Mouse (Mus musculus) right cerebral cortex, postnatal 25 days (tissue): ENCODE results near the gene Insr.
A peak's percentile ranks its signal among the peaks of the same experiment; 100 is the strongest.
"Not testable (repeated sequence)": the region's sequence is repeated elsewhere in the genome, so short reads cannot be mapped to it uniquely, and the experiment has no call there.

Source experiments
- DNase-seq: peaks from one replicate; pipeline ENCODE4 v3.0.0; 2022

Gene Insr

DNA sequence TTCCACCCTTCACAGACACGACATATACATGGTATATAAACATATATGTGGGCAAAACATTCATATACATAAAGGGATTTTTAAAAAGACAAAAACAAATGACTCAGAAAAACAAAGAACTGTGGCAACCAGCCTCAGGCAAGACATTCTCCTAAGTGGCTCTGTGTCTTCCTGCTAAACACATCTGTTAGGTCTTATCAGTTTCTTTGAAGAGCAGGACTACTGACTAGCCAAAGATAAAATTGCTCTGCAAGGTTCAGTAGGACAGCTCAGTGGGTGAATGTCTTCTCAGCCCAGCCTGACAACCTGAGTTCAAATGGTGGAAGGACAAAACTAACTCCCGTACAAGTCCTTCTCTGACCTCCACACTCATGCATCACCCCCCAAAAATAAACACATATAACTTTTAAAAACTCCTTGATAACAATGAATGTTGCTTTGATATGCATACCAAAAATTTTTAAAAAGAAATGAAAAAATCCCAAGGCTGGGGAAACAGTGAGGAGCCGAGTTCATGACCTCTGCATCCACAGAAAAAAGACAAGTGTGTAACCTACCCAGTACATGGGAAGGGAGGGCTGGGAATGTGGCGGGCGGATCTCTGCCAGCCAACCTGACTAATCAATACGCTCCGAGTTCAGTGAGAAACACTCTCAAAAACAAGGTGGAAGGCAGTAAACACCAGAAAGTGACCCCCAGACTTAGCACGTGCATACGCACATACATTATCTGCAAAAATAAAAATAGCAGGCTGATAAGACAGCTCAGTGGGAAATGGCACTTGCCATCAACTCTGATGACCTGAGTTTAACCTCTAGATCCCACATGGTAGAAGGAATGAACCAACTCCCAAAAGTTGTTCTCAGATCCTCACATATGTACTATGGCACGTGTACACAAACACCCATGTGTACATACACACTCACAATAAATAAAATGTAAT is 49.0 kb downstream of the Insr start:
- DNase-seq: no peak

DNA sequence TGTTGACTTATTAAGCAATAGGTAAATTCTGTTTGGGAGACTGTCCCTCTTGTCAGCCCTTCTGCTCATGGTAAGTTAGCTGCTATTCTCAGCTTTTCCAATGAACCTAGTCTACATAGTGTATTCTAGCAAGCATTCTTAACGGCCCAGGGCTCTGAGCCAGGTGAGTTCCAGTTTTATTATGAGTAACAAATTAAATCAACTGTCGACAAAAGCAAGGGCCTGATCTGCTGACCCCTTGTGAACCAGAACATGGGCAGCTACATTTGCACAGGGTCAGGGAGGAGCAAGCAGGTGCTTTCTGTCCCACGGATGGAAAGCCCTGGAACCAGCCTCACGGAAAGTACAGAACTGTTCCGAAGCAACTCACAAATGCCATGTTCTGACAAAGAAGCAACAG is 52.0 kb downstream of the Insr start:
- no peak for DNase-seq

DNA sequence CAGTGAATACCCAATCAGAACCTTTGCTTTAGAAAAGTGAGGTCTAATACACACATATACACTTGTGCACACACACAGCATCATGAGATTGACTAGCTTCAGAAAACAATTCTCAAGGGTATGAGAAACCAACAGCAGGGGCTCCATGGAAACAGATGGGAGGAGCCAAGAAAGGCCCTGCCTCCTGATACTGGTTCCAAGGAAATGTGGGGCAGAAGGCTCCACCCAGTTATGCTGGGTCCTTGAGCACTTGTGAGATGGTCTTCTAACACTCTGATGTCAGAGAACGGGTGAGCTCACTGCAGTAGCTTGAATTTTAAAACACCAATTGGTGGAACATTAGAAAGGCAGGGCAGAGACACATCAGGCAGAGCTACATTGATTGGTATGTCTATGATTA is 53.7 kb downstream of the Insr start:
- DNase-seq: no peak

DNA sequence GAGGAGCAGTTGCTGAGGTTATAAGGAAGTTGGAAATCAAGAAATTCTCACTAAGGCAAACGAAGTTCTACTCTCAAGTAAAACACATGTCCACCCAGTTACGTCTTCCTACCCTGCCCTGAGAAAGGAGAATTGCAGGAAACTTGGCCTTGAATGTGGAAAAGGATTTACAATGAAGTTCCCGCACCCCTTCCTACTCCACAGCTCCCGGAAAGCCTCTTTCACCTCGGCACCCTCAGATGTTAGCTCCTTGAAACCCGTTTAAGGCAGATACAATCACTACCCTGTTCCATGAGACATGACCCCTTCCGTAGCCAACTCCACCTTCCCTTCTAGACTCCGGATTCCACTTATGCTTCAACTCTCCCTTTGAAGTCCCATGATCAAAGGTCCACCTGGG is 54.2 kb downstream of the Insr start:
- no peak for DNase-seq

DNA sequence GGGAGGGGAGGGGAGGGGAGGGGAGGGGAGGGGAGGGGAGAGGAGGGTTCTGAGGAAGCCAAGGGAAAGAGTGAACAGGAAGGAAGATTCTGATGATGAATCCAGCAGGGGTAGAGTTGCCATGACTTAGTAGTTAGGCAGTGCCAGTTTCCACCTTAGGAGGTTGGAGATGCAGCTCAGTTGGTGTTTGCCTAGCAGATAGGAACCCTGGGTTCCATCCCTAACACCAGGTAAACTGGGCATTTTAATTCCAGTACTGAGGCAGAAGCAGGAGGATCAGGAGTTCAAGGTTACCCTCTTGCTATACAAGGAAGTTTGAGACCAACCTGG is 56.8 kb downstream of the Insr start:
- DNase-seq: no peak

DNA sequence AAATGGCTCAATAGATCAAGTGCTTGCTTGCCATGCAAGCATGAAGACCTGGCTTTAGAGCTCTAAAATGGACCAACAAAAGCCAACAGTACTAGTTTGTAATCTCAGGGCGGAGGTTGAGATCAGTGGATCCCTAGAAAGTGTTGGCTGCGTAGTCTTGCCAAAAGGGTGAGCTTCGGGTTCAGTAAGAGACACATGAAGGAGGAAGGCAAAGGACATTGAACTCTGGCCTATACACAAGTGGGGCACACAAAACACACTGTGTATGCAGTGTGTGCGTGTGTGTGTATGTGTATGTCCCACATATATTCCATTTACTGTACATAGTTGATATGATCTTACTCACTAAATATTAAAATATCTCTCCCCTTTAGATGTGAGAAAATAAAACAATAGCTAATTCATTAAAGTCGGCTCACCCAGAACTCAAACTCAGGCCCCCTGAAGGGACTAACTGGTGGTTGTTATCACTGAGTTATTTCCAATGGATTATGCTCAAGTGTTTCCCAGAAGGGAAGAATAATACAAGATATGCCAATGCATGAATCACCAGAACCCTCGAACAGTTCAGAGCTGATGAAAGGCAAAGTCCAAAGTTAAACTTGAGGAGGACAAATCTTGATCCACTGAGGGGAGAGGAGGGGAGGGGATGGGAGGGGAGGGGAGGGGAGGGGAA is 57.3 kb downstream of the Insr start:
- no peak for DNase-seq

DNA sequence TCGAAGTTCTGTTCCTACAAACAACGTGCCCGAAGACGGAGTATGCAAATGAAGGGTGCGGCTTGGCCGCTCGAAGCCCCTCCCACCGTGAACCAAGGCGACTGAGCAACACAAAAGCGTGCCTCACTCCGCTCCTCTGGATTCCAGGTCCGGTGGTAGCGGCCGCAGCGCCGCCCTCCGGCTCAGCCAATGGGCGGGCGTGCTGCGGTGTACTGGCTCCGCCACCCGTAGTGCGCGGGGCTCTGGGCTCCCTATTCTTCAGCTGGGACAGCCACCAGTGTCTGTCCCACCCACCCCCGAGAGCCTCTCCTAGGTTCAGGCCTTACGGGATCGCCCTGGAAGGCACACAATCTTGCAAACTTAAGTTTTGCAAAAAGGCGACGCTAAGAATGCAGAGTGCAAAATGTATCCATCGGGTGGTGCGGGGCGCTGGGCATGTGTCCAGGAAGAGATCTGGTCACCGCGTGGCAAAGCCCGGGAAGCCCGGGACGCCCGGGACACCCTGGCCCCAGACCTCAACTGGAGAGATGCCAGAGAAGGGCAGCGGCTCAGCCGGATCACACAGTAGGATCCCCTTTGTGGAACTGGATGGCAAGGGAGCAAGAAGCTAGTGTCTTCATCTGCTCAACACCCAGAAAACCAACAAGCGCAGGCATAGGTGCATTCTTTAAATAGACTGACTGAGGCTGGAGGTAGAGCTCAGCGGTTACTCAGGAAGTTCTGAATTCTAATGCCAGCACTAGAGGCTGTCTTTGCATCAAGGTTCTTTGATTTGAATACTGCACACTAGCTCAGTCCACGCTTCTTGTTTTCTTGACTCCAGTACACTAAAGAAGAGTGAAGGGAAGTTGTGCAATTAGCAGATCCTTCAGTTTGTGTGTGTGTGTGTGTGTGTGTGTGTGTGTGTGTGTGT is 58.1 kb downstream of the Insr start:
- peak; percentile 85 for DNase-seq

DNA sequence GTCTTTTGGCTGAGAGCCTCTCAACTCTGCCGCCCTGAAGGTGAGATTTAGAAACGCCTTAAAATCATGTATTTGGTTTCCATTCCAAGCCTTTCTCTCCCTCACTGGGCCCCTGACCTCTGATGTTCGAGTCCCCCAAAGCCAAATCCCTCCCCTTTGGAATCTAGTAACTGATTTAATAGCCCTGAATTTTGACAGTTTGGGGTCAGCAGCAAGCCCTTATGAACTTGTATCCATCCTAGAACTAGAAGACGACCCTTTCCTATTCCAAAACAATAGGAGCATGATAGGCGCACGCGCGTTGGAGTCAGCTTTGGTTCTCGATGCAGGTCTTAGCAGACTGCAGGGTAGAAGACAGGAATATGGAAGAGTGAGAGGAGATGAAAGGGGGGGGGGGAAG is 58.9 kb downstream of the Insr start:
- DNase-seq: no peak

DNA sequence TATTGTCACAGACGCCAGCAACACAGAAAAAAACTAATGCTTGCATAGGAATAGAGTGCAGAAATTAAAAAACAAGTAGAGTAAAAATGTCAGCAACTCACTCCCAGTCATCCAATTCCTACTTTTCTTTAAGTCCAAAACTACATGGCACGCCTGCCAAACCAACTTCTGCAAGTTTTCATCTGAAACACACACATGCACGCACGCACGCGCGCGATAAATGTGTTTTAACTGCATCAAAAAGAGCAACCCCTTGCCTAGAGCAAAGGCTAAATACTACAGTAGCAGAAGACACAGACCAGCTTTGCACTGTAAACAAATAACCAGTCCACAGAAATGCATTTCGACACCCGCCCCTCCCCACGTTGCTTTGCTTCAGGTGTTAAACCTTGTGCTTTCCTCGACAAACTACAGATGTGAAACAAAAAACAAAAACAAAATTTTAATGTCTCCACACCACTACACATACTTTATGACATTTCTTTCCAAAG is 59.5 kb downstream of the Insr start:
- DNase-seq: no peak

DNA sequence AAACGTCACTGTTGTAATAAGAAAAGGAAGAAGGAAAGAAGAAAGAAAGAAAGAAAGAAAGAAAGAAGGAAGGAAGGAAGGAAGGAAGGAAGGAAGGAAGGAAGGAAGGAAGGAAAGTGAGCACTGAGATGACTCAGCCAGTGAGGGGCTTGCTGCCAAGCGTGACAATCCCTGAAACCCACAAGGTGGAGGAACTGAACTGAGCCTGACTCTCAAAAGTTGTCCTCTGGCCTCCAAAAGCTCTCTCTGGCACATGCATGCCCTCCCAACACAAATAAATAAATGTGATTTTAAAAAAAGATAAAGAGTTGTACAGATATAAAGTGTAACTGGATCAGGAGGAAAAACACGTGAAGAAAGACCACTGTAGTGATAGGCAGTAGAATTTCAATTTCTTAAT is 60.2 kb downstream of the Insr start:
- DNase-seq: no peak

DNA sequence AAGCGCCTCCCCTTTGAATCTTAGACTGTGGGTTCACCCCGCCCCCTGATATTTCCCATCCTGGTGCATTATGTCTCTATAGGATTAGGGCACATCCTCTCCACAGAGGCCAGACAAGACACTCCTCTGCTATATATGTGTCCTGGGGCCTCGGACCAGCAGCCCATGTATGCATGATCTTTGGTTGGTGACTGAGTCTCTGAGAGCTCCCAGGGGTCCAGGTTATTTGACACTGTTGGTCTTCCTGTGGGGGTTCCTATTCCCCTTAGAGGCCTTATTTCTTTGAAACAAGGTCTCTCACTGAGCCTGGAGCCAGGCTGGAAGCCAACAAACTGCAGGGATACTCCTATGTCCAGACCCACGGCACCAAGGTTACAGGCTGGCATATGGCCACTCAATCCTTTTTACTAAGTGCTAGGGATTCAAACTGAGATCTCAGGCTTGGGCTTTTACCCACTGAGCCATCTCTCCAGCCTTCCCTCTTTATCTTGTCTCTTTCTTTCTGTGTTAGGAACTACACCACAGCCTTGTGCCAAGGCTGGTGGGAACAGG is 62.8 kb downstream of the Insr start:
- no peak for DNase-seq

DNA sequence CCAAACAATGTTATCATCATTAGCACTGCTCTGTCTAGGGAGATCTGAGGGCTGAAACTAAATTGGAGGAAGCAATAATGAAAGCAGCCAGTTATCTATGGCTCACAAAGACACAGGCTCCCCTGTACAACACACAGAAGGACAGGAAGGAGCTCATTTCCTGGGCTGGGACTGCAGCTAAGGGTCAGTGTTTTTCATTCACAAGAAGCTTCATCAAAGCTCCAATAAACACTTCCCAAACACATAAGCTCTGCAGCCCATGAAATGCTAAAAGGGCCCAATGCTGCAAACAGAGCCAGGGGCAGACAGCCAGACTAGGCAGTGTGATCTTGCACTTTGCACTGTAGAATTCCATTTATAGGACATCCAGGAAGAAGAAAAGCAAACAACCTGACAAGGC is 63.9 kb downstream of the Insr start:
- DNase-seq: no peak

DNA sequence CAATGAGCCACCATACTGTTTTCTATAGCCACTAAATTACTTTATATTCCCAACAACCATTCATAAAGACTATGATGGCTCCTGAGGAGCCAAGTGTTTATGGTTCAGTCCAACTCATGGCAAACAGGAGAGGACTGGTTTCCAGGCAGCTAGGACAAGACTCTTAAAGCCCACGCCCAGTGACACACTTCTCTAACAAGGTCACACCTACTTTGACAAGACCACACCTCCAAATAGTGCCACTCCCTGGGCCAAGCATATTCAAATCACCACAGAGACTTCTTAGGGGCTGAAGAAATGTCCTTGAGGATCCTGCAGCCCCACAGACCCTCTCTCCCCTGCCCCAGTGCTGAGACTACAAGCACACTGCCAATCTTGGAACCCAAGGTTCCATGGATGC is 64.8 kb downstream of the Insr start:
- DNase-seq: no peak

DNA sequence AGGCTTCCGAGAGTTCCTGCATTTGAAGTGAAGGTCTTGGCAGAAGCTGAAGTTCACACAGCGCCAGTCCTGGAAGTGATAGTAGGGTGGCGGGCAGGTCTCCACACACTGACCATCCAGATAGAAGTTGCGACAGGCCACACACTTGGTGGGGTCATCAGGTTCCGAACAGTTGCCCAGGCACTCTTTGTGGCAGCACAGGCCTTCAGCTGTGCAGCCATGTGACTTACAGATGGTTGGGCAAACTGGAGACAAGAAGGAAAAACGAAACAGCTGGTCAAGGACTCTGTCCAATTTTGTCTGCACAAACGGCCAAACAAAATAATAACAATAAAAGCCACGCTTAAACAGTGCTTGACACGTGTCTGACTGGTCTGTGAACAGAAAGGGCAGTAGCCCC is 68.0 kb downstream of the Insr start:
- no peak for DNase-seq

DNA sequence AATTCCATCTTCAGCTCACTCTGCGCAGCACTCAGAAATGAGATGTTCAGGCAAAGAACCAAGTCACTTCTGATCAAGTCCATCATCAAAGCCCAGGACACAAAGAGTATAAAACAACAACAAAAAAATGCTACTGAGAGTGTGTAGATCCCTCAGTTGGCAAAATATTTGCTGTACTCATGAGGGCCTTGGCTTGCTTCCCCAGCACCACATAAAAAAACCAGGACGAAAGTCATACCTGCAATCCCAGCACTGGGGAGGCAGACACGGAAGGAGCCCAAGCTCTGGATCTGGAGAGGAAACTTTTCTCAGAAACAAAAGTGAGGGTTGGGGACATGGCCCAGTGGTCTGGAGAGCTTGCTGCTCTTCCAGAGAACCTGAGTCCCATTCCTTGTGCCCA is 69.5 kb downstream of the Insr start:
- DNase-seq: no peak

DNA sequence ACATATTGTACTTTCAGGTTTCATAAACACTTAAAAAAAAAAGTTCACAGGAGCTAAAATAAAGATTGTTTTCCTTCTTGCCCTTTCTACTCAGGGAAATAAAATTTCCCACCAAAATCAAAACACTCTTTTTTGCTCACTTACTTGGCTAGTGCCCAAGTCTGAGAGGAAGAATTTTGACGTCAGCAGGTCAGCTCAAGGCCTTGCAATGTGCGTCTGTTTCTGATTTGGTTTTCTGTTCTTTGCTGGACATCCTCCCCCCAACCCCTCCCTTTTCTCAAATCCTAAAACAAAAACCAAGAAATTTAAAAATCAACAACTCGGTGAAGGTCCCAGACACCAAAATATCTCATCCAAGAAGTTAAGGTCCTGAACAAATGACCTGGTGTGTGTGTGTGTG is 70.1 kb downstream of the Insr start:
- no peak for DNase-seq

DNA sequence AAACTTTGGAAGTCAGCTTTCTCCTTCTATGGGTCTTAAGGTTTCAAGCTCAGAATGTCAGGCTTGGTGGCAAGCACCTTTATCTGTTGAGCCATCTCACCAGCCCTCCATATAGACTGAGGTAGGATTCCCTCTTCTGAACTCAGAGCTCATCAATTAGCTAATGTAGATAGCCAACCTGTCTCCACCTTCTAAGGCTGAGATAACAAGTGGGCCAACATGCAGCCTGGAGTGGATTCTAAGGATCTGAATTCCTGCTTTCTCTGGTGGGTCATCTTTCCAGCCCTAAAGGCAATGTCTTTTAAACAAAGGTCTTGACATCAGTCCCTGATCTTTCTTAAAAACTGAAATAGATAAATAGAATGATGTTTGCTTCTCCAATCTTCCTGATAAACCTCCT is 70.7 kb downstream of the Insr start:
- no peak for DNase-seq

DNA sequence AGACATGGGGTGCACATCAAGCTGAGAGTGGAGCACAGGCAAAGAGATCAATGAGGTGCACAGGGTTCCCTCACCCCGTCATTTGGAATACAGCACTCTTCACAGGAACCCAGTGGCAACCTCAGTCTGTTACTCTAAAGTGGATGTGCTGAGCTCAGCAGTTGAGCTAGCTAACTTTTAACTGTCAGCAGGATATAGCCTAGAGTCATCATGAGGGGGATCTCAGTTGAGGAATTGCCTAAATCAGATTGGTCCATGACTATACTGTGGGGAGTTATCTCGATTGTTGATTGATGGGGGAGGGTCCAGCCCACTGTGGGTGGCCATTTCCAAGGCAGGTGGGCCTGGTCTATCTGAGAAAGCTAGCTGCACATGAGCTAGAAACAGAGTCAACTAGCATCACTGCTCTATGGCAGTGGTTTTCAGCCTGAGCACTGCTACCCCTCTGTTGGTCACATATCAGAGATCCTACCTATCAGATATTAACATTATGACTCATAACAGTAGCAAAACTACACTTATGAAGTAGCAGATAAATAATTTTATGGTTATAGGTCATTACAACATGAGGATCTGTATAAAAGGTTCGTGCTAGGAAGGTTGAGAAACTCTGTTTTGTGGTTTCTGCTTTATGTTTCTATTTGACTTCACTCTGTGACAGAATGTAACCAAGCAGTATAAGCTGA is 74.5 kb downstream of the Insr start:
- no peak for DNase-seq

DNA sequence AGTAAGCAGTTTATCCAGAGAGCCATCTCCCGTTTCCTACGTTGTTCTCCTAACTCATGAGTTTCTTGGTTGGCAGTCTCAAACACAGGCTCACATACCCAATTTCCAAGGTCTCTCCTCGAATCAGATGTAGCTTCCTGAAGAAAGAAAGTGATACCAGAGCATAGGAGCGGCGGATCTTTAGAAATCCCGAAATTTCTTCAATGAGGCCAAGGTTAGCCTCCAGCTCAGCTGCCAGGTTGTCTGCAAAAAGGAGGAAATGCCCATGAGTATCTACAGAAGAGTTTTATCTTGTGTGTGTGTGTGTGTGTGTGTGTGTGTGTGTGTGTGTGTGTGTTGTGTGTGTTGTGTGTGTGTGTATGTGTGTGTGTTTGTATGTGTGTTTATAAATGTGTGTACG is 76.6 kb downstream of the Insr start:
- DNase-seq: no peak

DNA sequence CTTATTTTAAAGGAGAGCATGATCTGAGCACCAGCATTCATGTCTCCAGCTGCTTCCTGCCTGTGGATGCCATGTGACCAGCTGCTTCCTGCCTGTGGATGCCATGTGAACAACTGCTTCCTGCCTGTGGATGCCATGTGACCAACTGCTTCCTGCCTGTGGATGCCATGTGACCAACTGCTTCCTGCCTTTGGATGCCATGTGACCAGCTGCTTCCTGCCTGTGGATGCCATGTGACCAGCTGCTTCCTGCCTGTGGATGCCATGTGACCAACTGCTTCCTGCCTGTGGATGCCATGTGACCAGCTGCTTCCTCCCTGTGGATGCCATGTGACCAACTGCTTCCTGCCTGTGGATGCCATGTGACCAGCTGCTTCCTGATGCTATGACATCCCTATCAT is 85.1 kb downstream of the Insr start:
- DNase-seq: not testable (repeated sequence)

DNA sequence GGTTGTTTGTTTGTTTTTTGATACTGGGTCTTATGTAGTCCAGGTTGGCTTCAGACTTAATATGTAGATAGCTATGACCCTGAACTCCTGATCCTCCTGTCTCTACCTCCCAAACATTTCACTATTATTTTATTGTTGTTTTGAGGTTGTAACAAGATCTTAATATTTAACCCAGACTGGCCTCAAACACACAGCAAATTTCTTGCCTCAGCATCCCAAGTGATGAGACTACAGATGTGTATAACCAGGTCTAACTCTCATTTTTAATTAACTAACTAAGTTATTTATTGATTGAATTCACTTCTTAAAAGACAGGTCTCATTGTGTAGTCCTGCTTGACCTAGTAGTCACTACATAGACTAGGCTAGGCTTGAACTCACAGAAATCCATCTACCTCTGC is 88.4 kb downstream of the Insr start:
- DNase-seq: no peak

DNA sequence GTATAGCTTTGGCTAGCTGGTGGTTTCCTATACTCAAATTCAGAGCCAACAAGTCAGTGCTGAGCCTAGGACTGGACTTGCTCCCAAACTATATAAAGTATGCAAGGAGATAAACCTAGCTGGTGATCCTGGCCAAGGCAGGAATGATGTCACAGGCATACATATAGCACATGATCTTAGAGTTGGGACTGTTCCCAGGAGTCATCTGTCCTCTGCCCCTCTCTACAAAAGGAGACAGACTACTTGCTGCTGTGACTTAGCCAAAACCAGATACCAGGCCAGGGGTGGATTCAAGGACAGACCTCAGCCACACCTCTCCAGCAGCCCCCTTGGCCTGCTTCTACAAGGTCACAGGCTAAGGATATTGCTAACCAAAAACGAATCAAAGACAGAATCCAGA is 92.0 kb downstream of the Insr start:
- no peak for DNase-seq

DNA sequence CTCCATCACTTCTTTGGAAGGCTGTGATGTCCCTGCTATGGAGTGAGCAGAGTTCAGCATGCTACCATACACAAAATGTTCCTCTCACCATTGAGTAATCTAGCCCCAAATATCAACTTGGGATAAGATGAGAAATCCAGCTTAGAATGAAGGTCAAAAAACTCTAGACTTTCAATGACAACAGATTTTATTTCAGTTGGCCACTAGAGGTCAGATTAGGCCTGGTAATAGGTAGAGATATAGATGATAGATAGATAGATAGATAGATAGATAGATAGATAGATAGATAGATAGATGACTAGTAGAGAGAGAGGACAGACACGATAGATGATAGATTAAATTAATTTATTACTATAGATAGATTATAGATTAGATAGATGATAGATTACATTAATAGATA is 99.5 kb downstream of the Insr start:
- no peak for DNase-seq
